Mouse (Mus musculus) heart, embryonic 11.5 days (tissue): ENCODE results near the gene Apcs. TPM values are rescaled to one million over a fixed set of nuclear protein-coding genes. Genes with fewer than 3 reads are reported as not detected.

Experiments used
- ATAC-seq: fragments of 200-750 bp; cut with Nextera tagmentation; replicated peaks from 2 replicates; pipeline ENCODE4 v1.8.0; 2017; ENCODE audit warnings: moderate library complexity; ENCODE audit not compliant: insufficient number of reproducible peaks, low FRiP score, low TSS enrichment
- H3K27ac ChIP-seq: fragments of 300-500 bp; sonication (generic); 2 replicates; pipeline ENCODE4 v1.5.1; 2014; ENCODE audit warnings: mild to moderate bottlenecking, low read depth, low read length
- H3K27me3 ChIP-seq: fragments of 300-500 bp; sonication (generic); 2 replicates; pipeline ENCODE4 v1.6.1; 2014; ENCODE audit warnings: mild to moderate bottlenecking, low read length, mixed read lengths; ENCODE audit not compliant: control insufficient read depth, insufficient read depth
- H3K36me3 ChIP-seq: fragments of 300-500 bp; sonication (generic); 2 replicates; pipeline ENCODE4 v1.6.1; 2014; ENCODE audit warnings: mild to moderate bottlenecking, low read length, moderate library complexity, mixed read lengths; ENCODE audit not compliant: control insufficient read depth, insufficient read depth
- H3K4me1 ChIP-seq: fragments of 300-500 bp; sonication (generic); 2 replicates; pipeline ENCODE4 v1.6.1; 2014; ENCODE audit warnings: low read length; ENCODE audit not compliant: control insufficient read depth, insufficient read depth
- H3K4me2 ChIP-seq: fragments of 300-500 bp; sonication (generic); 2 replicates; pipeline ENCODE4 v1.6.1; 2014; ENCODE audit warnings: mild to moderate bottlenecking, moderate library complexity
- H3K4me3 ChIP-seq: fragments of 300-500 bp; sonication (generic); 2 replicates; pipeline ENCODE4 v1.5.1; 2014; ENCODE audit warnings: low read depth, low read length
- H3K9ac ChIP-seq: fragments of 300-500 bp; sonication (generic); 2 replicates; pipeline ENCODE4 v1.6.1; 2014; ENCODE audit warnings: mild to moderate bottlenecking, low read depth, low read length, moderate library complexity
- H3K9me3 ChIP-seq: fragments of 300-500 bp; sonication (generic); replicated peaks from 2 replicates; pipeline ENCODE4 v1.6.1; 2016; ENCODE audit warnings: low read length; ENCODE audit not compliant: control insufficient read depth
- whole genome bisulfite sequencing: fragments of 180-500 bp; shearing (Covaris S2); extraction: QIAGEN DNeasy Blood & Tissue Kit; methylation state at CpG from one replicate; pipeline ENCODE4 v1.1.7; 2014; ENCODE audit not compliant: insufficient replicate concordance; 5-methylcytosine and 5-hydroxymethylcytosine counted together
- polyA plus RNA-seq: library from polyadenylated mRNA; unstranded; fragments of >200 nt; fragmentation: Nextera tagmentation; extraction: Ambion mirVana; gene quantifications from 2 replicates; pipeline ENCODE4 v1.2.1, GENCODE M21; 2014

Gene Apcs
- polyA plus RNA-seq, 1 experiment from 2014 or later, result 0.27 TPM

GRCm38 (mm10) chr1:172847044-172847761 is 47.6 kb downstream of the Apcs start:
- no peak overlapping the region for H3K27ac ChIP-seq
- no peaks in the 10 kb centered on the region for H3K27me3 ChIP-seq
- no peak overlapping the region for H3K4me3 ChIP-seq
- H3K9ac ChIP-seq, result no peak overlapping the region
- H3K9me3 ChIP-seq, result no peaks in the 10 kb centered on the region
- 60% methylated on average over 2 of the region's 2 CpGs for WGBS
- H3K4me1 ChIP-seq, result no peaks in the 10 kb centered on the region
- ATAC-seq, result no peak
- no peak overlapping the region for H3K4me2 ChIP-seq
- no peaks in the 10 kb centered on the region for H3K36me3 ChIP-seq

Other genes with a start within 250 kb of the Apcs start
- 0.11 TPM in 1 of 2 replicates, not detected in the other for gene Crp, start 197.0 kb downstream of the Apcs start, polyA plus RNA-seq
- gene Olfr16, start 55.4 kb upstream of the Apcs start, polyA plus RNA-seq, result not detected in 2 replicates
- gene Olfr1408, start 242.3 kb upstream of the Apcs start, polyA plus RNA-seq, result not detected in 2 replicates